Mouse (Mus musculus) kidney, adult 2 months (tissue): ENCODE results near the gene Crtc2.

Experiments used
- CTCF ChIP-seq: fragments of 200-500 bp; conservative IDR thresholded peaks from 2 replicates; pipeline ENCODE4 v1.5.1; 2011; ENCODE audit warnings: low read depth, mild to moderate bottlenecking, control low read depth, low read length, moderate library complexity, mixed read lengths; ENCODE audit not compliant: insufficient read depth, insufficient read length
- POLR2A ChIP-seq: fragments of 200-500 bp; IDR thresholded peaks from one replicate; pipeline ENCODE4 v1.6.1; 2011; ENCODE audit warnings: low read depth, low read length, control low read depth

GRCm38 (mm10) chr3:90242984-90243775 lies 10.8 kb upstream of the Crtc2 start, which contains the start of gene Creb3l4:
- TF ChIP-seq POLR2A: no peak
- no peak for TF ChIP-seq CTCF
